Comparison of ENCODE assay signal across 14 mouse cellular contexts in genomic region chrX:38312910-38313625, GRCm38 (mm10). TPM values are rescaled to one million over a fixed set of nuclear protein-coding genes. Genes with fewer than 3 reads are reported as not detected.
DNase-seq lines count a peak whose midpoint lies in the region; ATAC-seq lines count a peak whose summit lies in the region.
"Had no signal": no experiment of that assay in that cellular context is flagged by ENCODE, and none has a peak within 500 bp of the region (broad histone marks: within the 10 kb centered on the region; RNA-seq: fewer than 3 reads in every experiment).

No protein-coding gene starts in this region.

- no peaks in the 10 kb centered on the region for H3K36me3 ChIP-seq in forebrain, embryonic 16.5 days (ENCODE audit: control insufficient read depth, insufficient read depth)
- H3K36me3 ChIP-seq in midbrain, embryonic 10.5 days, result no peaks in the 10 kb centered on the region
- no peaks in the 10 kb centered on the region for H3K36me3 ChIP-seq in liver, embryonic 11.5 days (ENCODE audit: control insufficient read depth, insufficient read depth, low read length)
- H3K36me3 ChIP-seq: stomach, embryonic 15.5 days had no signal

- no peak overlapping the region for H3K9ac ChIP-seq in forebrain, embryonic 16.5 days (replicated peaks; ENCODE audit: low read depth, low read length)
- no peak overlapping the region for H3K9ac ChIP-seq in liver, embryonic 11.5 days (ENCODE audit: low read depth, low read length)
- H3K9ac ChIP-seq: stomach, embryonic 15.5 days had no signal

- H3K9me3 ChIP-seq in forebrain, embryonic 16.5 days (ENCODE audit: control insufficient read depth, low read length), result no peaks in the 10 kb centered on the region
- H3K9me3 ChIP-seq in midbrain, embryonic 10.5 days (replicated peaks), result no peaks in the 10 kb centered on the region
- no peaks in the 10 kb centered on the region for H3K9me3 ChIP-seq in liver, embryonic 11.5 days (ENCODE audit: control insufficient read depth, low read length)
- H3K9me3 ChIP-seq: stomach, embryonic 15.5 days had no signal

- no peak overlapping the region for H3K4me2 ChIP-seq in forebrain, embryonic 16.5 days (ENCODE audit: low read length)
- H3K4me2 ChIP-seq in liver, embryonic 11.5 days, result no peak overlapping the region
- H3K4me2 ChIP-seq: stomach, embryonic 15.5 days had no signal

- WGBS in forebrain, embryonic 16.5 days, result 38% methylated on average over 9 of the region's 9 CpGs
- 57% methylated on average over 9 of the region's 9 CpGs for WGBS in midbrain, embryonic 10.5 days
- 71% methylated on average over 9 of the region's 9 CpGs for WGBS in liver, embryonic 11.5 days

- H3K4me3 ChIP-seq in forebrain, embryonic 16.5 days (replicated peaks; ENCODE audit: low read length), result no peak overlapping the region
- no peak overlapping the region for H3K4me3 ChIP-seq in midbrain, embryonic 10.5 days
- no peak overlapping the region for H3K4me3 ChIP-seq in liver, embryonic 11.5 days (ENCODE audit: low read depth, low read length)
- H3K4me3 ChIP-seq: stomach, embryonic 15.5 days had no signal

- no peaks in the 10 kb centered on the region for H3K27me3 ChIP-seq in forebrain, embryonic 16.5 days (replicated peaks; ENCODE audit: control insufficient read depth, insufficient read depth, low read length)
- H3K27me3 ChIP-seq in midbrain, embryonic 10.5 days (ENCODE audit: low read depth, poor library complexity, severe bottlenecking), result peaks cover 9% of the 10 kb centered on the region
- H3K27me3 ChIP-seq in liver, embryonic 11.5 days (replicated peaks; ENCODE audit: control insufficient read depth, insufficient read depth, low read length), result no peaks in the 10 kb centered on the region
- H3K27me3 ChIP-seq: stomach, embryonic 15.5 days had no signal

- peak; percentile 97 for ATAC-seq in forebrain, embryonic 16.5 days
- ATAC-seq in liver, embryonic 11.5 days (replicated peaks; ENCODE audit: low FRiP score), result no peak
- ATAC-seq: intestine, embryonic 16.5 days had no signal

- no peak overlapping the region for H3K27ac ChIP-seq in forebrain, embryonic 16.5 days (ENCODE audit: low read length)
- H3K27ac ChIP-seq in midbrain, embryonic 10.5 days (replicated peaks), result no peak overlapping the region
- no peak overlapping the region for H3K27ac ChIP-seq in liver, embryonic 11.5 days (ENCODE audit: low read depth, low read length)
- H3K27ac ChIP-seq: macrophage; stomach, embryonic 15.5 days had no signal

- peaks cover 3% of the 10 kb centered on the region; the same call in 1 of the 2 replicates for H3K4me1 ChIP-seq in forebrain, embryonic 16.5 days (replicated peaks; ENCODE audit: control insufficient read depth, insufficient read depth, low read length)
- H3K4me1 ChIP-seq in midbrain, embryonic 10.5 days, result peaks cover 15% of the 10 kb centered on the region
- H3K4me1 ChIP-seq in liver, embryonic 11.5 days (replicated peaks; ENCODE audit: control insufficient read depth, insufficient read depth, low read length), result no peaks in the 10 kb centered on the region
- H3K4me1 ChIP-seq: stomach, embryonic 15.5 days had no signal

- DNase-seq in adrenal gland, postnatal 14 days, result peak; percentile 20
- no peak for DNase-seq in adrenal gland, postnatal 10 days
- peak; percentile 30 for DNase-seq in Muller cell, postnatal 12 days (ENCODE audit: inconsistent ontology term)
- peak; percentile 13 for DNase-seq in midbrain, embryonic 10.5 days (ENCODE audit: low spot score)
- DNase-seq in urinary bladder, adult 2 months (ENCODE audit: low spot score), result no peak
- no peak for DNase-seq in liver, embryonic 11.5 days (ENCODE audit: low spot score)
- DNase-seq in frontal cortex, postnatal 14 days (ENCODE audit: low spot score in 2 of 2), result no peak
- DNase-seq: heart, adult 18-20 months had no signal

RNA-seq across cellular contexts. Expression of gene Atp1b4, which starts 2.9 kb away (rescaled TPM):
- total RNA-seq in adrenal gland, postnatal 14 days (2021), result not detected in 2 replicates
- total RNA-seq in adrenal gland, postnatal 10 days (2021), result 10 to 100 TPM in 1 of 2 experiments, 1 to 10 TPM in 1; 4.5 to 43.1 TPM
- 0.11 TPM in 1 of 2 replicates, not detected in the other for polyA plus RNA-seq in forebrain, embryonic 16.5 days (2015; fragmentation: Nextera tagmentation; extraction: Ambion mirVana)
- not detected in 2 replicates for polyA plus RNA-seq in midbrain, embryonic 10.5 days (2016; fragmentation: Nextera tagmentation; extraction: Ambion mirVana)
- polyA plus RNA-seq in urinary bladder, adult 2 months (2012; rRNA removed), result not detected in 2 replicates
- not detected in 2 replicates for polyA plus RNA-seq in liver, embryonic 11.5 days (2014; fragmentation: Nextera tagmentation; extraction: Ambion mirVana)
- total RNA-seq: heart, adult 18-20 months; left cerebral cortex, adult 8-10 months had no signal
- polyA plus RNA-seq: cortical plate, adult 2 months; macrophage had no signal

Comparison
In these comparisons a context has a peak if more than half of its experiments do, and no peak if none do; other contexts are left out.
1. DNase-seq: peak in adrenal gland, postnatal 14 days (single experiment), Muller cell, postnatal 12 days (single experiment) and midbrain, embryonic 10.5 days (single experiment); none in adrenal gland, postnatal 10 days (single experiment), urinary bladder, adult 2 months (single experiment), liver, embryonic 11.5 days (single experiment) and frontal cortex, postnatal 14 days (0 of 2).